Mouse (Mus musculus): ENCODE data around the gene Tssc4.

DNA sequence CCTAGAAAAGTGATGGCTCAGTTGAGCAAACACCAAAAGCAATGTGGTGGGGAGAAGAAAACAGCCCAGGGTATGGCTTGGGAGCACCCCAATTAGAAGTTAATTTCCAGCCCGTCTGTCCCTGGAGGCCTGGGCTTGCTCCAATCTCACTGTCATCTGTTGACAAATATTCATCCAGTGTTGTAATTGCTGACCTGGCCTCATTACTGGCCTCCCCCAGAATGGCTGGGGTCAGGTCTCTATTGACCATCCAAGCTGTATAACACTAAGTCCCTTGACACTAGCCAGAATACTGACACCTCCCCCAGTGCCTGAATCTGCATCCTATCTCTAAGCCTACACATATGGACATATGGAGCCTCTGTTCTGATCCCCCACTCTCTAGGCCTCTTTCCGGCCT, 8.3 kb downstream of the Tssc4 start:
- TF ChIP-seq CTCF (IDR thresholded peaks at IDR 0.05) (no peak), POLR2A (IDR thresholded peaks at IDR 0.05; ENCODE audit: insufficient read depth, low read depth, low read length) (no peak)

Measured in heart, adult 2 months (tissue).